Mouse (Mus musculus) v-Abl transformed pro-B cells (cell line): ENCODE results near the gene Slc35d1.

ENCODE experiments used
- in situ Hi-C, 2 experiments: fragments of 400-800 bp; cut with MboI; formaldehyde crosslinking; loops; one replicate each; pipeline ENCODE4 v1.15.1; 2025; ENCODE audit not compliant: unreplicated experiment in 2 of 2

The Slc35d1 gene

GRCm38 (mm10) chr4:103214925-103215820, at the start of gene Slc35d1:
Gene Slc35d1 (minus strand): TSS chr4:103215164.
- in situ Hi-C loops: loop anchor here in 1 of 2 experiments (10.0 kb wide), 1 partner anchor 100 kb away; the partner anchor contains the start of gene Oma1

- in situ Hi-C loops: no loop called here
Observed at GRCm38 (mm10) chr4:103263812-103264396, 48.9 kb upstream of the Slc35d1 start.

GRCm38 (mm10) chr4:103263378-103263777, 48.4 kb upstream of the Slc35d1 start:
- in situ Hi-C loops: no loop called here

GRCm38 (mm10) chr4:103258817-103259216, 43.9 kb upstream of the Slc35d1 start:
- in situ Hi-C loops: no loop called here

GRCm38 (mm10) chr4:103253846-103254245, 38.9 kb upstream of the Slc35d1 start:
- in situ Hi-C loops: no loop called here

- in situ Hi-C loops: no loop called here
Observed at GRCm38 (mm10) chr4:103249436-103250085, 34.6 kb upstream of the Slc35d1 start.

GRCm38 (mm10) chr4:103247813-103248212, 32.8 kb upstream of the Slc35d1 start:
- in situ Hi-C loops: no loop called here

- in situ Hi-C loops: no loop called here
Observed at GRCm38 (mm10) chr4:103247249-103247648, 32.3 kb upstream of the Slc35d1 start.

GRCm38 (mm10) chr4:103232156-103232555, 17.2 kb upstream of the Slc35d1 start:
- in situ Hi-C loops: no loop called here

- in situ Hi-C loops: no loop called here
Observed at GRCm38 (mm10) chr4:103222854-103223253, 7.9 kb upstream of the Slc35d1 start.

- in situ Hi-C loops: no loop called here
Observed at GRCm38 (mm10) chr4:103221789-103222188, 6.8 kb upstream of the Slc35d1 start.

GRCm38 (mm10) chr4:103219011-103219410, 4.0 kb upstream of the Slc35d1 start:
- in situ Hi-C loops: loop anchor here in 1 of 2 experiments (10.0 kb wide), 1 partner anchor 96 kb away; the partner anchor contains the start of gene Oma1

- in situ Hi-C loops: loop anchor here in 1 of 2 experiments (10.0 kb wide), 1 partner anchor 99 kb away; the partner anchor contains the start of gene Oma1
Observed at GRCm38 (mm10) chr4:103216046-103216445, 1.1 kb upstream of the Slc35d1 start.

GRCm38 (mm10) chr4:103214498-103214924, 453 bp downstream of the Slc35d1 start:
- in situ Hi-C loops: loop anchor here in 1 of 2 experiments (10.0 kb wide), 1 partner anchor 100 kb away; the partner anchor contains the start of gene Oma1

- in situ Hi-C loops: loop anchor here in 1 of 2 experiments (10.0 kb wide), 1 partner anchor 101 kb away; the partner anchor contains the start of gene Oma1
Observed at GRCm38 (mm10) chr4:103213859-103214497, 986 bp downstream of the Slc35d1 start.

GRCm38 (mm10) chr4:103208553-103208952, 6.4 kb downstream of the Slc35d1 start:
- in situ Hi-C loops: no loop called here

- in situ Hi-C loops: no loop called here
Observed at GRCm38 (mm10) chr4:103203646-103204045, 11.3 kb downstream of the Slc35d1 start.

- in situ Hi-C loops: no loop called here
Observed at GRCm38 (mm10) chr4:103200046-103200445, 14.9 kb downstream of the Slc35d1 start.

GRCm38 (mm10) chr4:103199086-103199485, 15.9 kb downstream of the Slc35d1 start:
- in situ Hi-C loops: no loop called here

- in situ Hi-C loops: no loop called here
Observed at GRCm38 (mm10) chr4:103197401-103197800, 17.6 kb downstream of the Slc35d1 start.
